Mouse (Mus musculus): ENCODE data around the gene Macf1. TPM values are rescaled to one million over a fixed set of nuclear protein-coding genes. Genes with fewer than 3 reads are reported as not detected.
A peak's percentile ranks its signal among the peaks of the same experiment; 100 is the strongest.

Gene Macf1
- polyA plus RNA-seq, 1 experiment, result 142 TPM

GRCm38 (mm10) chr4:123397643-123398434 is 286.3 kb downstream of the Macf1 start:
- 95% methylated on average over 5 of the region's 5 CpGs for WGBS
- no peaks in the 10 kb centered on the region for H3K4me1 ChIP-seq (ENCODE audit: control insufficient read depth, insufficient read depth, insufficient read length)
- TF ChIP-seq POLR2A (IDR thresholded peaks at IDR 0.05; ENCODE audit: low read depth, low read length), result no peak
- no peak for TF ChIP-seq CTCF (IDR thresholded peaks at IDR 0.05; ENCODE audit: extremely low read depth, insufficient read depth, insufficient read length, insufficient replicate concordance)
- H3K27ac ChIP-seq (ENCODE audit: insufficient read depth, low read length), result no peak overlapping the region
- H3K36me3 ChIP-seq (ENCODE audit: control insufficient read depth, insufficient read depth, low read length), result peaks cover 48% of the 10 kb centered on the region
- no peaks in the 10 kb centered on the region for H3K27me3 ChIP-seq (ENCODE audit: control insufficient read depth, insufficient read depth, low read length)
- H3K4me3 ChIP-seq (ENCODE audit: extremely low read depth, insufficient read depth, insufficient read length), result no peak overlapping the region
- DNase-seq (ENCODE audit: low read depth in 1 of 2, low spot score in 2 of 2), result no peak

- TF ChIP-seq POLR2A (IDR thresholded peaks at IDR 0.05; ENCODE audit: low read depth, low read length), result no peak
- no peak for TF ChIP-seq CTCF (IDR thresholded peaks at IDR 0.05; ENCODE audit: extremely low read depth, insufficient read depth, insufficient read length, insufficient replicate concordance)
- no peaks in the 10 kb centered on the region for H3K27me3 ChIP-seq (ENCODE audit: control insufficient read depth, insufficient read depth, low read length)
- no peak for DNase-seq (ENCODE audit: low read depth in 1 of 2, low spot score in 2 of 2)
- H3K4me3 ChIP-seq (ENCODE audit: extremely low read depth, insufficient read depth, insufficient read length), result no peak overlapping the region
- H3K27ac ChIP-seq (ENCODE audit: insufficient read depth, low read length), result no peak overlapping the region
- 95% methylated on average over 8 of the region's 8 CpGs for WGBS
- no peaks in the 10 kb centered on the region for H3K4me1 ChIP-seq (ENCODE audit: control insufficient read depth, insufficient read depth, insufficient read length)
- peaks cover 47% of the 10 kb centered on the region for H3K36me3 ChIP-seq (ENCODE audit: control insufficient read depth, insufficient read depth, low read length)
Observed at GRCm38 (mm10) chr4:123397049-123397448, 287.1 kb downstream of the Macf1 start.

- TF ChIP-seq CTCF (IDR thresholded peaks at IDR 0.05; ENCODE audit: extremely low read depth, insufficient read depth, insufficient read length, insufficient replicate concordance) (no peak), POLR2A (IDR thresholded peaks at IDR 0.05; ENCODE audit: low read depth, low read length) (no peak)
- DNase-seq (ENCODE audit: low read depth in 1 of 2, low spot score in 2 of 2), result no peak
- Histone ChIP-seq H3K4me3 (ENCODE audit: extremely low read depth, insufficient read depth, insufficient read length) (no peak overlapping the region), H3K27ac (ENCODE audit: insufficient read depth, low read length) (no peak overlapping the region), H3K4me1 (ENCODE audit: control insufficient read depth, insufficient read depth, insufficient read length) (no peaks in the 10 kb centered on the region), H3K27me3 (ENCODE audit: control insufficient read depth, insufficient read depth, low read length) (no peaks in the 10 kb centered on the region), H3K36me3 (ENCODE audit: control insufficient read depth, insufficient read depth, low read length) (peaks cover 46% of the 10 kb centered on the region)
- WGBS, result 96% methylated on average over 2 of the region's 2 CpGs
Observed at GRCm38 (mm10) chr4:123395435-123396000, 288.6 kb downstream of the Macf1 start.

- no peak for TF ChIP-seq CTCF (IDR thresholded peaks at IDR 0.05; ENCODE audit: extremely low read depth, insufficient read depth, insufficient read length, insufficient replicate concordance)
- TF ChIP-seq POLR2A (IDR thresholded peaks at IDR 0.05; ENCODE audit: low read depth, low read length), result no peak
- WGBS, result 87% methylated on average over 5 of the region's 5 CpGs
- H3K36me3 ChIP-seq (ENCODE audit: control insufficient read depth, insufficient read depth, low read length), result peaks cover 52% of the 10 kb centered on the region
- no peak for DNase-seq (ENCODE audit: low read depth in 1 of 2, low spot score in 2 of 2)
- no peaks in the 10 kb centered on the region for H3K27me3 ChIP-seq (ENCODE audit: control insufficient read depth, insufficient read depth, low read length)
- no peaks in the 10 kb centered on the region for H3K4me1 ChIP-seq (ENCODE audit: control insufficient read depth, insufficient read depth, insufficient read length)
- no peak overlapping the region for H3K27ac ChIP-seq (ENCODE audit: insufficient read depth, low read length)
- no peak overlapping the region for H3K4me3 ChIP-seq (ENCODE audit: extremely low read depth, insufficient read depth, insufficient read length)
Observed at GRCm38 (mm10) chr4:123394878-123395277, 289.3 kb downstream of the Macf1 start.

- no peak overlapping the region for H3K4me3 ChIP-seq (ENCODE audit: extremely low read depth, insufficient read depth, insufficient read length)
- H3K36me3 ChIP-seq (ENCODE audit: control insufficient read depth, insufficient read depth, low read length), result peaks cover 52% of the 10 kb centered on the region
- no peaks in the 10 kb centered on the region for H3K4me1 ChIP-seq (ENCODE audit: control insufficient read depth, insufficient read depth, insufficient read length)
- no peak for TF ChIP-seq CTCF (IDR thresholded peaks at IDR 0.05; ENCODE audit: extremely low read depth, insufficient read depth, insufficient read length, insufficient replicate concordance)
- TF ChIP-seq POLR2A (IDR thresholded peaks at IDR 0.05; ENCODE audit: low read depth, low read length), result no peak
- DNase-seq (ENCODE audit: low read depth in 1 of 2, low spot score in 2 of 2), result no peak
- 91% methylated on average over 1 of the region's 1 CpGs for WGBS
- H3K27me3 ChIP-seq (ENCODE audit: control insufficient read depth, insufficient read depth, low read length), result no peaks in the 10 kb centered on the region
- H3K27ac ChIP-seq (ENCODE audit: insufficient read depth, low read length), result no peak overlapping the region
Observed at GRCm38 (mm10) chr4:123394269-123394668, 289.9 kb downstream of the Macf1 start.

- TF ChIP-seq CTCF (IDR thresholded peaks at IDR 0.05; ENCODE audit: extremely low read depth, insufficient read depth, insufficient read length, insufficient replicate concordance) (no peak), POLR2A (IDR thresholded peaks at IDR 0.05; ENCODE audit: low read depth, low read length) (no peak)
- H3K36me3 ChIP-seq (ENCODE audit: control insufficient read depth, insufficient read depth, low read length), result peaks cover 50% of the 10 kb centered on the region
- no peak overlapping the region for H3K27ac ChIP-seq (ENCODE audit: insufficient read depth, low read length)
- H3K27me3 ChIP-seq (ENCODE audit: control insufficient read depth, insufficient read depth, low read length), result no peaks in the 10 kb centered on the region
- DNase-seq (ENCODE audit: low read depth in 1 of 2, low spot score in 2 of 2), result no peak
- H3K4me1 ChIP-seq (ENCODE audit: control insufficient read depth, insufficient read depth, insufficient read length), result no peaks in the 10 kb centered on the region
- H3K4me3 ChIP-seq (ENCODE audit: extremely low read depth, insufficient read depth, insufficient read length), result no peak overlapping the region
- 75% methylated on average over 3 of the region's 3 CpGs for WGBS
Observed at GRCm38 (mm10) chr4:123393004-123393403, 291.2 kb downstream of the Macf1 start.

GRCm38 (mm10) chr4:123392187-123392586 is 292.0 kb downstream of the Macf1 start:
- 100% methylated on average over 1 of the region's 1 CpGs for WGBS
- TF ChIP-seq POLR2A (IDR thresholded peaks at IDR 0.05; ENCODE audit: low read depth, low read length) (no peak), CTCF (IDR thresholded peaks at IDR 0.05; ENCODE audit: extremely low read depth, insufficient read depth, insufficient read length, insufficient replicate concordance) (peak; percentile 12; the same call in 1 of the 2 replicates)
- no peaks in the 10 kb centered on the region for H3K27me3 ChIP-seq (ENCODE audit: control insufficient read depth, insufficient read depth, low read length)
- H3K36me3 ChIP-seq (ENCODE audit: control insufficient read depth, insufficient read depth, low read length), result peaks cover 47% of the 10 kb centered on the region
- DNase-seq (ENCODE audit: low read depth in 1 of 2, low spot score in 2 of 2), result peak in 1 of 2 experiments; percentile 22
- no peak overlapping the region for H3K4me3 ChIP-seq (ENCODE audit: extremely low read depth, insufficient read depth, insufficient read length)
- no peak overlapping the region for H3K27ac ChIP-seq (ENCODE audit: insufficient read depth, low read length)
- H3K4me1 ChIP-seq (ENCODE audit: control insufficient read depth, insufficient read depth, insufficient read length), result no peaks in the 10 kb centered on the region
